Mouse (Mus musculus) heart, postnatal 0 days (tissue): ENCODE measurements at regions not wholly inside any gene's neighbourhood (a gene's known extent, or its start where the extent isn't known, plus 50 kb on each side); places are given as distances from the start of the nearest gene placed in this dataset.

Experiments
- CTCF ChIP-seq: IDR thresholded peaks from 2 replicates; pipeline ENCODE4 v1.5.1; 2016; ENCODE audit warnings: antibody characterized with exemption, control low read depth, low read depth
- EP300 ChIP-seq: IDR thresholded peaks from 2 replicates; pipeline ENCODE4 v1.6.1; 2016; ENCODE audit warnings: antibody characterized with exemption, low read depth

- no peak for TF ChIP-seq CTCF
- no peak for TF ChIP-seq EP300
Measured at GRCm38 (mm10) chrX:19219301-19219700, 261.8 kb downstream of the Tex13c3 start.
